Mouse (Mus musculus) liver, postnatal 0 days (tissue): ENCODE measurements at regions not wholly inside any gene's neighbourhood (a gene's known extent, or its start where the extent isn't known, plus 50 kb on each side); places are given as distances from the start of the nearest gene placed in this dataset.

ENCODE experiments used
- CTCF ChIP-seq: sonication (generic); IDR thresholded peaks from 2 replicates; pipeline ENCODE4 v1.5.1; 2016; ENCODE audit warnings: antibody characterized with exemption, low read depth
- EP300 ChIP-seq: IDR thresholded peaks from 2 replicates; pipeline ENCODE4 v1.6.1; 2016; ENCODE audit warnings: antibody characterized with exemption, low read depth, mild to moderate bottlenecking

DNA sequence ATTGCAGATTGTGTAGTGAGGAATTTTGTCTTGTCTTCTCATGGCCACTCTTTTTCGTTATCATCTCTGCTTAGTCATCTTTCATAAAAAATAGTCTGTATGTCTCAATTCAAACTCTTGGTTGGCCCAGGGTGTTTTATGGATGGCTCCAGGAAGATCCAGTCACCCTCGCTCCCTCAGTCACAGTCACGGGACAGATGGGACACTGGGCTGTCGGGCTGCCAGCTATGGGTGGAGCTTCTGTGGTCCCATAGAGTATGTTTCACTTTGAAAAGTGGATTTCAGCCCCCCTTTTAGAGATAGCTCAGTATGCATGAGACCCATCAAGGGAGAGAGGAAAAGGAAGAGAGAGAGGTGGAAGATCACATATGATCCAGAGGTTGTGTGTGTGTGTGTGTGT is 85.2 kb upstream of the Syt6 start:
- no peak for TF ChIP-seq CTCF
- TF ChIP-seq EP300: no peak
